Mouse (Mus musculus) inflammation-experienced regulatory T-cells, adult 16 weeks (primary cell): ENCODE results near the gene Abcg3. TPM values are rescaled to one million over a fixed set of nuclear protein-coding genes. Genes with fewer than 3 reads are reported as not detected.

ENCODE experiments used
- polyA plus RNA-seq: library from polyadenylated mRNA; unstranded; fragments of 100-300 nt; shearing (Covaris generic); gene quantifications from one replicate; pipeline ENCODE4 v1.2.1, GENCODE M21; 2017

Abcg3 gene
- polyA plus RNA-seq: 39.8 TPM

GRCm38 (mm10) chr5:104982535-104982934, at the start of gene Abcg3:
Gene Abcg3 (minus strand): TSS chr5:104982718.

Other genes starting within 250 kb of the Abcg3 start
- 12.3 TPM for gene Zfp951, start 122.6 kb downstream of the Abcg3 start, polyA plus RNA-seq
- 178 TPM for gene Gbp9, start 156.8 kb upstream of the Abcg3 start, polyA plus RNA-seq
- 128 TPM for gene Gbp8, start 156.8 kb upstream of the Abcg3 start, polyA plus RNA-seq
- gene Gbp4, start 156.9 kb upstream of the Abcg3 start, polyA plus RNA-seq: 382 TPM